Mouse (Mus musculus): ENCODE measurements around the gene Ninj2. TPM values are rescaled to one million over a fixed set of nuclear protein-coding genes. Genes with fewer than 3 reads are reported as not detected.

The Ninj2 gene
- total and polyA plus RNA-seq, 3 experiments: 1.1 to 6.5 TPM; not detected in 1

- Histone ChIP-seq H3K27ac (ENCODE audit: insufficient read depth, low read depth) (peak overlapping the region; percentile 78; the same call in 1 of the 2 replicates), H3K9ac (ENCODE audit: insufficient read depth, low read depth) (0 out of 2 replicates have a peak overlapping the region, but pooled peaks have one; percentile 6), H3K4me1 (ENCODE audit: control insufficient read depth in 1 of 2, insufficient read depth in 2 of 2) (peaks cover 10 to 24% of the 10 kb centered on the region in 2 experiments), H3K79me2 (replicated peaks; ENCODE audit: control insufficient read depth, extremely low read depth, insufficient read depth, poor library complexity, severe bottlenecking) (no peaks in the 10 kb centered on the region), H3K4me3 (replicated peaks in 1 of 3; ENCODE audit: low read depth in 2 of 3, low read length in 2 of 3, poor library complexity in 1 of 3) (no peak overlapping the region), H3K36me3 (replicated peaks in 1 of 2; ENCODE audit: control insufficient read depth in 1 of 2, insufficient read depth in 1 of 2, low read length in 1 of 2) (no peaks in the 10 kb centered on the region), H3K9me3 (replicated peaks; ENCODE audit: low read length) (peaks cover 3% of the 10 kb centered on the region), H3K4me2 (ENCODE audit: insufficient read depth, low read depth, poor library complexity, severe bottlenecking) (0 out of 2 replicates have a peak overlapping the region, but pooled peaks have one; percentile 7), H3K27me3 (replicated peaks) (no peaks in the 10 kb centered on the region)
- dilution Hi-C loops (cut with MboI; ENCODE audit: extremely low pct_ligation_motif_present, extremely low pct_unique_long_range_greater_than_20kb, low sequenced_read_pairs): no loop called here
- TF ChIP-seq SMC3 (IDR thresholded peaks at IDR 0.05; ENCODE audit: low read depth, low read length): peak; percentile 41
- peak; percentile 69 for TF ChIP-seq BHLHE40 (IDR thresholded peaks at IDR 0.05; ENCODE audit: low read depth, low read length)
- no peak for TF ChIP-seq NRF1 (IDR thresholded peaks at IDR 0.05; ENCODE audit: low read depth, low read length)
- 0 out of 2 replicates have a peak, but pooled peaks have one; percentile 39 for TF ChIP-seq SIN3A (IDR thresholded peaks at IDR 0.05; ENCODE audit: low read length)
- TF ChIP-seq EP300 (IDR thresholded peaks at IDR 0.05; ENCODE audit: low read length): peak; percentile 91
- TF ChIP-seq RCOR1 (conservative IDR thresholded peaks at IDR 0.05; ENCODE audit: low read depth, low read length): no peak; the same call in 1 of the 2 replicates
- peak; percentile 66 for TF ChIP-seq ETS1 (conservative IDR thresholded peaks at IDR 0.05; ENCODE audit: low read depth, low read length)
- no peak for TF ChIP-seq MAFK (IDR thresholded peaks at IDR 0.05; ENCODE audit: insufficient replicate concordance, low read length)
- 0 out of 2 replicates have a peak, but pooled peaks have one; percentile 17 for TF ChIP-seq POLR2A (IDR thresholded peaks at IDR 0.05; ENCODE audit: low read depth, low read length)
- peak; percentile 86 for TF ChIP-seq MEF2A (IDR thresholded peaks at IDR 0.05; ENCODE audit: borderline replicate concordance, low read depth, low read length)
- no peak for TF ChIP-seq ZKSCAN1 (IDR thresholded peaks at IDR 0.05; ENCODE audit: borderline replicate concordance, low read depth, low read length)
- peak; percentile 34 for TF ChIP-seq RAD21 (IDR thresholded peaks at IDR 0.05; ENCODE audit: low read depth, low read length)
- no peak for TF ChIP-seq KAT2A (IDR thresholded peaks at IDR 0.05; ENCODE audit: insufficient replicate concordance, low read length)
- TF ChIP-seq USF2 (conservative IDR thresholded peaks at IDR 0.05; ENCODE audit: low read depth, low read length): no peak
- TF ChIP-seq ELF1 (IDR thresholded peaks at IDR 0.05; ENCODE audit: low read depth, low read length): peak; percentile 63; the same call in 1 of the 2 replicates
- no peak for TF ChIP-seq TBP (conservative IDR thresholded peaks at IDR 0.05; ENCODE audit: low read depth, low read length)
- TF ChIP-seq TCF12 (IDR thresholded peaks at IDR 0.05; ENCODE audit: low read depth, low read length): peak; percentile 98
- no peak for TF ChIP-seq UBTF (IDR thresholded peaks at IDR 0.05; ENCODE audit: low read depth, low read length)
- no peak for TF ChIP-seq CHD2 (IDR thresholded peaks at IDR 0.05; ENCODE audit: low read length)
- TF ChIP-seq JUN (IDR thresholded peaks at IDR 0.05; ENCODE audit: insufficient read depth, low read depth, low read length): peak; percentile 75
- peak; percentile 94 for TF ChIP-seq IRF4 (IDR thresholded peaks at IDR 0.05; ENCODE audit: low read depth, low read length)
- peak; percentile 98 for TF ChIP-seq CHD1 (IDR thresholded peaks at IDR 0.05; ENCODE audit: low read depth, low read length)
- 0 out of 2 replicates have a peak, but pooled peaks have one; percentile 15 for TF ChIP-seq MAZ (IDR thresholded peaks at IDR 0.05; ENCODE audit: low read depth, low read length)
- TF ChIP-seq MAX (IDR thresholded peaks at IDR 0.05; ENCODE audit: low read length): peak; percentile 69; the same call in 1 of the 2 replicates
- no peak for TF ChIP-seq ZNF384 (IDR thresholded peaks at IDR 0.05; ENCODE audit: low read depth, low read length)
- TF ChIP-seq E2F4 (IDR thresholded peaks at IDR 0.05; ENCODE audit: insufficient replicate concordance, low read depth, low read length): no peak
- no peak for TF ChIP-seq POLR2AphosphoS2 (IDR thresholded peaks at IDR 0.05; ENCODE audit: low read depth, low read length)
- no peak for TF ChIP-seq ZMIZ1 (IDR thresholded peaks at IDR 0.05; ENCODE audit: low read depth, low read length)
- no peak for TF ChIP-seq NELFE (IDR thresholded peaks at IDR 0.05; ENCODE audit: low read depth, low read length)
- no peak for TF ChIP-seq GABPA (IDR thresholded peaks at IDR 0.05; ENCODE audit: insufficient replicate concordance, low read depth, low read length)
- TF ChIP-seq MYC (IDR thresholded peaks at IDR 0.05; ENCODE audit: low read depth, low read length): peak; percentile 88
- no peak for TF ChIP-seq PAX5 (IDR thresholded peaks at IDR 0.05; ENCODE audit: low read length)
- no peak for TF ChIP-seq ZC3H11A (IDR thresholded peaks at IDR 0.05; ENCODE audit: low read depth, low read length)
- peak; percentile 14; the same call in 1 of the 2 replicates for TF ChIP-seq HCFC1 (IDR thresholded peaks at IDR 0.05; ENCODE audit: low read depth, low read length)
- peak; percentile 63; the same call in 1 of the 2 replicates for TF ChIP-seq JUND (conservative IDR thresholded peaks at IDR 0.05; ENCODE audit: low read depth, low read length)
- no peak for TF ChIP-seq USF1 (IDR thresholded peaks at IDR 0.05; ENCODE audit: low read depth, low read length)
- peak in 1 of 2 experiments; percentile 33; a peak in 2 of 4 replicates for TF ChIP-seq CTCF (conservative IDR thresholded peaks at IDR 0.05 in 1 of 2, IDR thresholded peaks at IDR 0.05 in 1 of 2; ENCODE audit: low read depth in 2 of 2, low read length in 2 of 2)
- no peak for TF ChIP-seq MXI1 (IDR thresholded peaks at IDR 0.05; ENCODE audit: low read depth, low read length)
- DNase-seq (ENCODE audit: extremely low read depth): peak; percentile 76
- in situ Hi-C loops (cut with MboI; ENCODE audit: low pct_ligation_motif_present, low pct_unique_long_range_greater_than_20kb, low sequenced_read_pairs): no loop called here
These were observed 31.5 kb downstream of the Ninj2 start for GRCm38 (mm10) chr6:120124688-120125087.
